Mouse (Mus musculus): ENCODE measurements around the gene Prdx1. TPM values are rescaled to one million over a fixed set of nuclear protein-coding genes. Genes with fewer than 3 reads are reported as not detected.
"Not testable (repeated sequence)": the region's sequence is repeated elsewhere in the genome, so short reads cannot be mapped to it uniquely, and the experiment has no call there.

Prdx1 gene
- polyA plus RNA-seq, 2 experiments from 2014 or later: 602 to 696 TPM

GRCm38 (mm10) chr4:116679141-116679540 lies 6.2 kb upstream of the Prdx1 start:
- no peak for ATAC-seq

DNA sequence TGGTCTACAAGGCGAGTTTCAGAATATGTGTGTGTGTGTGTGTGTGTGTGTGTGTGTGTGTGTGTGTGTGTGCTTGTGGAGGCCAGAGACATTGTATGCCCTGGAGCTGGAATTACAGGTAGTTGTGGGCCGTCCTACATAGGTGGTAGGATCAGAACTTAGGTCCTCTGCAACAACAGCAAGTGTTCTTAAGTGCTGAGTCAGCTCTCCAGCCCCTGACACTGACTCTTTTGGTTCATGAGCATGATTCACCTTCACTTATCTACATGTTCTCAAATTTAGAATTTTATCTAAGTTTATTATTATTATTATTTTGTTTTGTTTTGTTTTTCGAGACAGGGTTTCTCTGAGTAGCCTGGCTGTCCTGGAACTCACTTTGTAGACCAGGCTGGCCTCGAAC lies 4.8 kb upstream of the Prdx1 start:
- ATAC-seq: not testable (repeated sequence)

DNA sequence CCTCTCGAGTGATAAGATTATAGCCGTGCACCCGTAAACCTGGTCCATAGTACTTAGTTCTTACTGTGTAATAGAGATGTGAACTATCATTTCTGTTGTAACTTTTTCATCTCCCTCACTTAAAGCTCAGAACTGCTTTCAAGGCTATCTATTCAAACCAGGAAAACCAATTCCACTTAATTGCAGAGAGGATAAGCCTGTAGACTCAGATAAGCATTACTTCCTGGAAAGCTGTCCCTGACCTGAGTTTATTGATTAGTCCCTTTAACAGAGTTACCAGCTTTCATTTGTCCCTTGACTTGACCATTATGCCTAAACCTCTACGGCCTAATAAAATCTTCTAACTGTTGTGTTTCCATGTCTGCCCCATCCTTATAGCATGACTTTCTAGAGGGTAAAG lies 1.4 kb upstream of the Prdx1 start:
- no peak for ATAC-seq

GRCm38 (mm10) chr4:116684665-116685064 lies 679 bp upstream of the Prdx1 start:
- no peak for ATAC-seq

GRCm38 (mm10) chr4:116687041-116687440 lies 1.7 kb downstream of the Prdx1 start:
- ATAC-seq: no peak

- ATAC-seq: no peak
Measured at GRCm38 (mm10) chr4:116689309-116689876, 4.0 kb downstream of the Prdx1 start.

DNA sequence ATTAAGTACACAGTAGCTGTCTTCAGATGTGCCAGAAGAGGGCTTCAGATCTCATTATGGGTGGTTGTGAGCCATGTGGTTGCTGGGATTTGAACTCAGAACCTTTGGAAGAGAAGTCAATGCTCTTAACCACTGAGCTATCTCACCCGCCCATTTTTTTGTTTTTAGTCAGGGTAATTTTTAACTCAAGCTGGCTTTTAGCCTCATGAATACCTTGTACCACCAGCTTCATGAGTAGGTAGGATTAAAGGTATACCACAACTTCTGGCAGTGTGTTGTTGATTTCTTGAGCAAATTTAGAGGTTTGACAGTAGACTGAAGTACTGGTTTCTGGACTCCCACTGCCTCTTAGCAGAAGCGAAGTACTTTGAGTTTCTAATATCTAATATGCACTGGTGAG lies 6.8 kb downstream of the Prdx1 start:
- no peak for ATAC-seq

GRCm38 (mm10) chr4:116693785-116694184 lies 8.4 kb downstream of the Prdx1 start:
- no peak for ATAC-seq

- ATAC-seq: no peak
Measured at GRCm38 (mm10) chr4:116698693-116699342, 13.5 kb downstream of the Prdx1 start.

DNA sequence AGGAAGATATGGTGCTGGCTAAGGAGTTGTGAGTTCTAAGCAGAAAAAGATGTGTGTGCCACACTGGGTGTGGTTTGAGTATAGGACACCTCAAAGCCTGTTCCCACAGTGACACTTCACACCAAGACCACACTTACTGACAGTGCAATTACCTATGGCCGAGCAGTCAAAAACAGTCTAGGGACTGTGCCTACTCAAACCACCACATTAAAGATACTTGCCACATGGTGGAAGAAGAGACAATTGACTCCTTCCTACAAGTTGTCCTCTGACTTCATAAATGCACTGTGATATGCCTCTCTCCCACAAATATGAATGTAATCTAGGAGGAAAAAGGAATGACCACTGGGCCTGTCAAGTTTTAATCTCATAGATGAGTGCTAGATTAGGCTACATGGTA lies 15.6 kb downstream of the Prdx1 start:
- no peak for ATAC-seq

GRCm38 (mm10) chr4:116703804-116704203 lies 18.5 kb downstream of the Prdx1 start:
- ATAC-seq: peak; percentile 18

GRCm38 (mm10) chr4:116707666-116708065 lies 22.3 kb downstream of the Prdx1 start:
- no peak for ATAC-seq

DNA sequence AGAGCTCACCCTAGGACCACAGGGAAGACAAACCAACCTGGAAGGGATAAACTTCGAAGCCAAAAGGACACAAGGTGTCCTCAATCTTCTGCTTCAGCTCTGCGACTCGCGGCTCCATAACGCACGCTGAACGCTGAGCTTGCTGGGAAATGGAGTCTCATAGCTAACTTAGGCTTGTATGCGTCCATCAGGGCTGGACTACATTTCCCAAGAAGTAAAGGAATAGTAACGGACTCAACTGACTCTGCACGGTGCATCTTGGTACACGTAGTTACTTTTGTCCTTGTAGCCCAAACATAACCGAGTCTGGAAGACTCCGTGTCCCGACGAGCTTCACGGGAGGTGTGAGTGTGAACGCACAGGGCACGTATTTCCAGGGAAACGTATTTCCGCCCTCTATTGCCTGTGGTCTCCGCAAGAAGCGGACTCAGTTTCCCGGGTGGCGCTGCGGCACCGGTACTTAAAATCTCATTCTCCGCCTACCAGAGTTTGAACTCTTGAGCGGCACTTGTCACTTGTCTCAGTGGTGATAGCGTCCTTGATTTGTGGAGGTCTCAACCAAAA lies 22.9 kb downstream of the Prdx1 start, which contains the start of the genes Mmachc and Ccdc163:
Gene Mmachc, minus strand, starts transcription at position 206 of the 564 bp plus-strand sequence.
Gene Ccdc163, plus strand, starts transcription at position 309 of the 564 bp plus-strand sequence.
- ATAC-seq: peak; percentile 98

DNA sequence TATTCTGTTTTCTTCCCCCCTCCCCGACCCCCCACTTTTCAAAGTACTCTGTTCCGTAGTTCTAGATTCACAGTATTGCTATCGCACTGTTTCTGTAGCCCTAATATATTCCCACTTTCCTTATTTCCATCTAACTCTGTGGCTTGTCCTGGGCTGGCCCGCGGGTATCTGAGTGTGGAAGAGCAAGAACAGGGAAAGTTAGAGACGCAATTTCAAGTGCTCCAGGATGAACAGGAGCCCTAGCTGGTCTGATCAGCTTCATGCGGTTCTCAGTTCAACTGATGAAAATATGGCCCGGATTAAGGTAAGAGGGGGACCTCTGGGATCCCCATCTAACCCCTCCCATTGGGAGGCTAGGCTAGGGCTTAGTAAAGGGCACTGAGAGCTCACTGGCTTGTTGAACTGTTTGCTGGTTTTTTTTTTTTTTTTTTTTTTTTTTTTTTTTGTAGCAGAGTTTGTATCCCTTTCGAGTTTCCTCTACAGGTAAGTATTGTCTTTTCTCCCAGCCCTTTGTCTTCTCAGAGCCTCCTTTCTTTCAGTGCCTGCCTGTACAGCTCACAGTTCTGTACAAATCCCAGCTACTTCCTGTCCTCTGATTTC lies 23.5 kb downstream of the Prdx1 start:
- ATAC-seq: peak; percentile 3

DNA sequence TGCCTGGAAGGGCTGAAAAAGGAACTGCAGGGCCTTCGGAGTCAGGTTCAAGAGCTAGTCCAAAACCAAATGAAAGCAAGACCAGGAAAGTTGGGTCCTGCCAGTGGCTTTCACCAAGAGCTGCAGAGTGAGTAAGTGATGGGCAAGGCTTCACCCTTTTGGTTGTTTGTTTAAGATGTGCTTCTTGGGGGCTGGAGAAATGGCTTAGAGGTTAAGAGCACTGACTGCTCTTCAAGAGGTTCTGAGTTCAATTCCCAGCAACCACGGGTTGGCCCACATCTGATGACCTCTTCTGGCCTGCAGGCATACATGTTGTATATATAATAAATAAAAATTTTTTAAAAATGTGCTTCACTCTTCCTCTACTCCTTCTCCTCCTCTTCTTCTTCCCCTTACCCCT lies 24.8 kb downstream of the Prdx1 start:
- ATAC-seq: no peak

DNA sequence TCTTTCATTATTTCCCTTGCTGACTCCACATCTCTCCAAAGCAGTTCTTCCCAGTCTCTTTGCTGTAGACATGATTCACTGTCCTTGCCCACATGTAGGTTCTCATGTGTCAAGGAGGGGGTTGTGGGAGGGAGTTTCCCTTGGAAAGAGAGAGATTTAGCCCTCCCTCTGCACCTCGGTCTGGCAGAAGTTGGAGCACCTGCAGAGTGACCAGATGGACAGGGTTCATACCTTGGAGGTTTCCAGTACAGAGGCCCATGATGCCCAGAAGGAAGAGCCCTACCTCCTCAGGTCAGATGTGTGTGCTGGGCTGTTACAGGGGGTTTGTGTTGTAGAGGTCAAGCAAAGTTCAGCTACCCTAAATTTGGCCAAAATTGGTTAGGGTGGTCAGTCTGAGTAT lies 27.2 kb downstream of the Prdx1 start:
- no peak for ATAC-seq

- peak; percentile 25 for ATAC-seq
Measured at GRCm38 (mm10) chr4:116719396-116719795, 34.1 kb downstream of the Prdx1 start.

- ATAC-seq: peak; percentile 97
Measured at GRCm38 (mm10) chr4:116720343-116721097, 35.2 kb downstream of the Prdx1 start, which contains the start of gene Tesk2. Gene Tesk2, plus strand, starts transcription at chr4:116720948.

DNA sequence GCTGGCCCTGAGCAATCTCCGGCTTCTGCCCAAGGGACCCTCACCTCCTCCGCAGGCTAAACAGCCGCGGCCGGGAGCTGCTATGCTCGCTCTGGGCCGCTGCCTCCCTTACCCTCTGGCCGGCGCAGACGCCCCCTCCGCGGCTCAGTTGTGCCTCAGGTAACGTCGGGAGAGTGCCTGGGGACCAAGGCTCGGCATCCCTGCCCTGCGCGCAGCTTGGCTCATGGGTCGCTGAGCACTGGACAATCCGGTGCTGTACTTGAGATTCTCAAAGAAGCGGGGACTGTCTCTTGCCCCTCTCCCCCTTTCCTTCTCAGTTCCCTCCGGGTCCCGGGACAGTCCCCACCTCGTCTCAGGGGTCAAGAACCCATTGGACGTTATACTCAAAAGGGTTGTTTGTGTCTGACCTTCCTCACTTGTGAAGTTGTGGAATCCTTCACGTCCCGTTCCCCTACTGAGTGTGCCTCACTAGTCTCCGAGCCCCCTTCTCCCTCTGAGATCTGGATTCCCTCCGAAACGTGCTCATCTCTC lies 35.8 kb downstream of the Prdx1 start:
- ATAC-seq: no peak

- no peak for ATAC-seq
Measured at GRCm38 (mm10) chr4:116722230-116722629, 36.9 kb downstream of the Prdx1 start.

- no peak for ATAC-seq
Measured at GRCm38 (mm10) chr4:116725444-116725843, 40.1 kb downstream of the Prdx1 start.

- no peak for ATAC-seq
Measured at GRCm38 (mm10) chr4:116727401-116727800, 42.1 kb downstream of the Prdx1 start.

DNA sequence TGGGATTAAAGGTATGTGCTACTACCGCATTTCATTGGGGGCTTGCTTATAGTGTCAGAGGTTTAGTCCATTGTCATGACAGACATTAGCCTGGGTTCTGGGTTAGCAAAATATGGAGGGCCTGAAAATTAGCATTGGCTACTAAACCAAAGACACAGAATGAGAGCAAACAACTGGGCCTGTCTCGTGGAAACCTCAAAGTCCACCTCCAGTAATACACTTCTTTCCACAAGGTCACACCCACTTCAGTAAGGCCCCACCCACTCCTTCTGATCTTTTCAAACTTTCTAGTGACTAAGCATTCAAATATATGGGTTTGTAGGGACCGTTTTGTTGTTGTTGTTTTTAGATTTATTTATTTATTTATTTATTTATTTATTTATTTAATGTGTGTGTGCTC lies 44.2 kb downstream of the Prdx1 start:
- no peak for ATAC-seq
